Mouse (Mus musculus) lung, postnatal 0 days (tissue): Measurements from ENCODE around the gene Sbf2. TPM values are rescaled to one million over a fixed set of nuclear protein-coding genes. Genes with fewer than 3 reads are reported as not detected.

ENCODE experiments used
- ATAC-seq: fragments of 200-750 bp; cut with Nextera tagmentation; 2 replicates; pipeline ENCODE4 v1.8.0; 2017; ENCODE audit warnings: moderate library complexity
- DNase-seq: peaks from one replicate; pipeline ENCODE4 v3.0.0-alpha.2; 2016; ENCODE audit warnings: low spot score
- H3K27ac ChIP-seq: fragments of 300-500 bp; sonication (generic); 2 replicates; pipeline ENCODE4 v1.5.1; 2014; ENCODE audit warnings: antibody characterized with exemption, mild to moderate bottlenecking, low read length, mixed read lengths
- H3K27me3 ChIP-seq: fragments of 300-500 bp; sonication (generic); replicated peaks from 2 replicates; pipeline ENCODE4 v1.6.1; 2014; ENCODE audit warnings: low read length, mixed read lengths; ENCODE audit not compliant: insufficient read depth
- H3K36me3 ChIP-seq: fragments of 300-500 bp; sonication (generic); 2 replicates; pipeline ENCODE4 v1.6.1; 2014; ENCODE audit warnings: low read length, mixed read lengths; ENCODE audit not compliant: insufficient read depth
- H3K4me1 ChIP-seq: fragments of 300-500 bp; sonication (generic); 2 replicates; pipeline ENCODE4 v1.6.1; 2014; ENCODE audit warnings: antibody characterized with exemption, low read depth, low read length, mixed read lengths; ENCODE audit not compliant: insufficient read depth
- H3K4me2 ChIP-seq: fragments of 300-500 bp; sonication (generic); replicated peaks from 2 replicates; pipeline ENCODE4 v1.6.1; 2014; ENCODE audit warnings: low read depth, mild to moderate bottlenecking, low read length, moderate library complexity, mixed read lengths
- H3K4me3 ChIP-seq: fragments of 300-500 bp; sonication (generic); 2 replicates; pipeline ENCODE4 v1.5.1; 2014; ENCODE audit warnings: low read depth, low read length
- H3K9ac ChIP-seq: fragments of 300-500 bp; sonication (generic); replicated peaks from 2 replicates; pipeline ENCODE4 v1.6.1; 2014; ENCODE audit warnings: low read depth, mild to moderate bottlenecking
- H3K9me3 ChIP-seq: fragments of 300-500 bp; sonication (generic); 2 replicates; pipeline ENCODE4 v1.6.1; 2016; ENCODE audit warnings: low read length, mixed read lengths
- CTCF ChIP-seq: IDR thresholded peaks from 2 replicates; pipeline ENCODE4 v1.5.1; 2016; ENCODE audit warnings: antibody characterized with exemption, mild to moderate bottlenecking
- EP300 ChIP-seq: IDR thresholded peaks from 2 replicates; pipeline ENCODE4 v1.6.1; 2016; ENCODE audit warnings: antibody characterized with exemption, mild to moderate bottlenecking, control low read depth
- WGBS: fragments of 180-500 bp; shearing (Covaris S2); extraction: QIAGEN DNeasy Blood & Tissue Kit; methylation state at CpG from one replicate; pipeline ENCODE4 v1.1.7; 2014; 5-methylcytosine and 5-hydroxymethylcytosine counted together
- polyA plus RNA-seq: library from polyadenylated mRNA; unstranded; fragments of >200 nt; fragmentation: Nextera tagmentation; extraction: Ambion mirVana; gene quantifications from 2 replicates; pipeline ENCODE4 v1.2.1, GENCODE M21; 2015

Gene Sbf2
- polyA plus RNA-seq, 1 experiment from 2014 or later = 23.3 TPM

DNA sequence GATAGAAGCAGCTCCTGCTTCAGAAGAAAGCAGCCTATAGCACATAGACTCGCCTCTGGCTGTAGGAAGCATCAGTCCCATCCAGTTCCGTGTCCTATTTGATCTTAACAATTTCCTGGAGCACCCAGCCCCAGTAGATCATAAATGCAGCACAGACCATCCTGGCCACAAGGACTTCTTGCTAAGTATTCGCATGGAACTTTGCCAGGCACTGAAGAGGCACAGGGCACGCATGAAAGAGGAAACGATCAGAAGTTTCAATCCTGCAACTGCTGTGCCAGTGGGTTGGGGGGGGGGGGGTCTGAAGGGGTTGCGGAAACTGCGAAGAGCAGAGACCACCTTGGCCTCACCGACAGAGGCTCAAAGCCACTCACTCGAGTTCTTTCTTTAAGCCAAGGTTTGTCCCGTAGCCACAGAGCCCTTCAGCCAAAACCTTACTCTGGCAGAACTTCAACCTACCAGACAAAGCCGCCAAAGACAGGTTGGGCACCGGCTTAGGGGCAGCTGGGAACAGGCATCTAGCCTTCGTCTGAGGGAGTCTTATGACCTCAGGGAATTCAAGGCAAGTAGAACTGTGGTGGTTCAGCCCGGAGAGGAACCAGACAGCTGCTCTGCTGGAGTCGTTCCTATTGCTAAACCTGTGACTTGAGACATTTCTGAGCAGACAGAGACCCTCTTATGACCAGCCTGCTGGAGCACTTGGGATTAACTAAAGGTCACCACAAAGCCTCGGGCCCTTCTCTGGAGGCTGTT, 16.6 kb upstream of the Sbf2 start:
- Histone ChIP-seq H3K27ac (no peak overlapping the region), H3K4me2 (peak overlapping the region; percentile 87), H3K9ac (no peak overlapping the region), H3K27me3 (0 out of 2 replicates have a peak, but pooled peaks cover 6% of the 10 kb centered on the region), H3K4me3 (no peak overlapping the region), H3K36me3 (no peaks in the 10 kb centered on the region), H3K4me1 (peaks cover 29% of the 10 kb centered on the region; the same call in 1 of the 2 replicates), H3K9me3 (no peaks in the 10 kb centered on the region)
- peak; percentile 48 for DNase-seq
- no peak for ATAC-seq
- WGBS = 41% methylated on average over 16 of the region's 16 CpGs
- TF ChIP-seq CTCF = no peak
- TF ChIP-seq EP300 = no peak

GRCm38 (mm10) chr7:110629892-110630666, 15.4 kb upstream of the Sbf2 start:
- peak; percentile 85 for ATAC-seq
- peak; percentile 93 for DNase-seq
- 0 out of 2 replicates have a peak, but pooled peaks cover 6% of the 10 kb centered on the region for H3K27me3 ChIP-seq
- H3K4me3 ChIP-seq = peak overlapping the region; percentile 55
- H3K27ac ChIP-seq = 0 out of 2 replicates have a peak overlapping the region, but pooled peaks have one; percentile 20
- peaks cover 37% of the 10 kb centered on the region; the same call in 1 of the 2 replicates for H3K4me1 ChIP-seq
- no peak for TF ChIP-seq EP300
- peak; percentile 98 for TF ChIP-seq CTCF
- H3K9me3 ChIP-seq = no peaks in the 10 kb centered on the region
- WGBS = 2% methylated on average over 30 of the region's 36 CpGs
- H3K36me3 ChIP-seq = no peaks in the 10 kb centered on the region
- H3K4me2 ChIP-seq = peak overlapping the region; percentile 87
- H3K9ac ChIP-seq = no peak overlapping the region; the same call in 1 of the 2 replicates

DNA sequence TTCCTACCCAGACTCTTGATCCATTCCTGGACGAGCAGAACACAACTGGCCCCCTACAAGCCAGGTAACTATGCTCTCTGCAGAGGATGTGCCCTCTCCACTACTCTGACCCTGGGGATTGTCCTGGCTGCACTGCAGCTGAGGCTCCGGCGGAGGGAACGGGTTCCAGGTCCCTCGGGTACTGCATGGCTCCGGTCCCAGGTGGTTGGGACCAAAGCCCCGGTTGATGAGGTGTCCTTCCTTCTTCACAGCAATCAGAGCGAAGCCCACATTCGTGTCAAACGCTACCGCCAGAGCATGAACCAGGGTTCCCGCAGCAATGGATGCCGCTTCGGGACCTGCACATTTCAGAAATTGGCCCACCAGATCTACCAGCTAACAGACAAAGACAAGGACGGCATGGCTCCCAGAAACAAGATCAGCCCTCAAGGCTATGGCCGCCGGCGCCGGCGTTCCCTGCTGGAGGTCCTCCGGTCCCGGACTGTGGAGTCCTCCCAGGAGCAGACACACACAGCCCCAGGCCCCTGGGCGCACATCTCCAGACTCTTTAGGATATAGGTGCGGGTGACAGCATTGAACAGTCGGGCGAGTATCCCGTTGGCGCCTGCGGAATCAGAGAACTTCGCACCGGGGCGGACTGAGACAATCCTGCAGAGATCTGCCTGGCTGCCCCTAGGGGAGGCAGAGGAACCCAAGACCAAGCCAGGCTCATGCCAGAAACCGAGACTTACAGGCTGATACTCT, 14.1 kb upstream of the Sbf2 start:
- Histone ChIP-seq H3K27ac (no peak overlapping the region), H3K9ac (peak overlapping the region; percentile 46), H3K4me3 (peak overlapping the region; percentile 55), H3K9me3 (no peaks in the 10 kb centered on the region), H3K4me1 (peaks cover 37% of the 10 kb centered on the region; the same call in 1 of the 2 replicates), H3K36me3 (no peaks in the 10 kb centered on the region), H3K27me3 (0 out of 2 replicates have a peak, but pooled peaks cover 6% of the 10 kb centered on the region), H3K4me2 (peak overlapping the region; percentile 87)
- ATAC-seq (no peak), DNase-seq (peak; percentile 54)
- 2% methylated on average over 33 of the region's 33 CpGs for WGBS
- TF ChIP-seq CTCF = peak; percentile 60
- TF ChIP-seq EP300 = no peak

DNA sequence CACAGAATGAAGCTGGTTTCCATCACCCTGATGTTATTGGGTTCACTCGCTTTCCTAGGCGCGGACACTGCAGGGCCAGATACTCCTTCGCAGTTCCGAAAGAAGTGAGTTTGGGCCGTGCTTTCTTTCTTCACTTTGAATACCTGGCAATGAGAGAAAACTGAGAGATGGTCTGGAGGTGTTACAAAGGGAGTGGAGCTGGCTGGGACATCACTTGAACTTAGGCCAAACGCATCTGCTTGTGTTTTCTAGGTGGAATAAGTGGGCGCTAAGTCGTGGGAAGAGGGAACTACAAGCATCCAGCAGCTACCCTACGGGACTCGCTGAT, 13.5 kb upstream of the Sbf2 start:
- DNase-seq = no peak
- Histone ChIP-seq H3K27ac (peak overlapping the region; percentile 57; the same call in 1 of the 2 replicates), H3K4me2 (peak overlapping the region; percentile 87), H3K9ac (peak overlapping the region; percentile 46), H3K4me3 (peak overlapping the region; percentile 55), H3K27me3 (0 out of 2 replicates have a peak, but pooled peaks cover 6% of the 10 kb centered on the region), H3K9me3 (no peaks in the 10 kb centered on the region), H3K36me3 (no peaks in the 10 kb centered on the region), H3K4me1 (peaks cover 37% of the 10 kb centered on the region; the same call in 1 of the 2 replicates)
- 2% methylated on average over 11 of the region's 11 CpGs for WGBS
- TF ChIP-seq EP300 (no peak), CTCF (no peak)
- ATAC-seq = no peak

GRCm38 (mm10) chr7:110627486-110628272, 13.0 kb upstream of the Sbf2 start, which contains the start of gene Adm:
TSS of gene Adm (plus strand) at chr7:110627661.
- WGBS = under 1% methylated on average over 30 of the region's 30 CpGs
- Histone ChIP-seq H3K27me3 (0 out of 2 replicates have a peak, but pooled peaks cover 6% of the 10 kb centered on the region), H3K27ac (peak within 1 kb of the TSS; percentile 57), H3K9ac (peak within 1 kb of the TSS; percentile 46), H3K36me3 (no peaks in the 10 kb centered on the region), H3K4me1 (peaks cover 37% of the 10 kb centered on the region; the same call in 1 of the 2 replicates), H3K4me2 (peak within 1 kb of the TSS; percentile 87), H3K9me3 (no peaks in the 10 kb centered on the region), H3K4me3 (peak within 1 kb of the TSS; percentile 55)
- DNase-seq (peak; percentile 88), ATAC-seq (peak; percentile 57)
- peak; percentile 43 for TF ChIP-seq CTCF
- no peak for TF ChIP-seq EP300
